Mouse (Mus musculus) cerebellum, adult 2 months (tissue): ENCODE measurements around the gene Qsox1.

Source experiments
- CTCF ChIP-seq: fragments of 200-500 bp; IDR thresholded peaks from 2 replicates; pipeline ENCODE4 v1.5.1; 2011; ENCODE audit warnings: low read depth, mild to moderate bottlenecking, control low read depth, low read length, moderate library complexity, borderline replicate concordance; ENCODE audit not compliant: insufficient read depth
- POLR2A ChIP-seq: fragments of 200-500 bp; IDR thresholded peaks from 2 replicates; pipeline ENCODE4 v1.6.1; 2011; ENCODE audit warnings: low read length, control low read depth, borderline replicate concordance; ENCODE audit not compliant: insufficient read depth

- TF ChIP-seq CTCF = peak; percentile 78
- no peak for TF ChIP-seq POLR2A
Observed at GRCm38 (mm10) chr1:155784343-155785205, 28.1 kb downstream of the Qsox1 start.
